Mouse (Mus musculus) lung, postnatal 0 days (tissue): ENCODE measurements around the gene Bcar3.

Source experiments
- CTCF ChIP-seq: IDR thresholded peaks from 2 replicates; pipeline ENCODE4 v1.5.1; 2016; ENCODE audit warnings: antibody characterized with exemption, mild to moderate bottlenecking
- EP300 ChIP-seq: IDR thresholded peaks from 2 replicates; pipeline ENCODE4 v1.6.1; 2016; ENCODE audit warnings: antibody characterized with exemption, mild to moderate bottlenecking, control low read depth

DNA sequence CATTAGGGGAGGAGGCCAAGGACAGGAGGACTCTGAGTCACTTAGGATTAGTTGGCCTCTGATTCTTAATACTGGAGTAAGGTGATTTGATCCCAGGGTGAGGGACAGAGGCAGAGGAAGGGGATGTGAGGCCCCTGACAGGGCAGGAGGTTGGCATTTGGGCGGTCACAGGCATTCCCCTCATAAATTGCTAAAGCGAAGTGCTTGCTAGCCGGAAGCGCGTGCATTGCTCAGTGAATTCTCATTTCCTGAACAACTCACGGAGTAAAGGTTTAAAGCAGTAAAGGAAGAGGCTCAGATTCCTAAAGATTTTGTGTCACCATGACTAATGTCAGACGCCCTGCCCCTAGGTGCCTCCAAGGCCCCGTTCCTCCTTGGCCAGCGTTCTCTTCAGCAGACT lies 28.3 kb downstream of the Bcar3 start:
- TF ChIP-seq CTCF = no peak
- 0 out of 2 replicates have a peak, but pooled peaks have one; percentile 20 for TF ChIP-seq EP300
